Comparison of ENCODE assay signal across 26 mouse cellular contexts in genomic region chr1:179862941-179863340, GRCm38 (mm10). TPM values are rescaled to one million over a fixed set of nuclear protein-coding genes. Genes with fewer than 3 reads are reported as not detected.
DNase-seq lines count a peak whose midpoint lies in the region; ATAC-seq and TF ChIP-seq lines count a peak whose summit lies in the region.
"Had no signal": no experiment of that assay in that cellular context is flagged by ENCODE, and none has a peak within 500 bp of the region (broad histone marks: within the 10 kb centered on the region; RNA-seq: fewer than 3 reads in every experiment).

No protein-coding gene starts in this region.

- H3K27ac ChIP-seq in left cerebral cortex, adult 2 months, result 0 out of 2 replicates have a peak overlapping the region, but pooled peaks have one; percentile 38
- H3K27ac ChIP-seq: hindbrain, embryonic 13.5 days; kidney, postnatal 0 days; limb, embryonic 10.5 days; liver, embryonic 14.5 days; midbrain, embryonic 13.5 days; neural tube, embryonic 15.5 days had no signal

- no peaks in the 10 kb centered on the region for H3K36me3 ChIP-seq in myocyte (ENCODE audit: control insufficient read depth, insufficient read depth)
- H3K36me3 ChIP-seq: hindbrain, embryonic 13.5 days; limb, embryonic 10.5 days; midbrain, embryonic 13.5 days; neural tube, embryonic 15.5 days had no signal

- intact Hi-C loops in left cerebral cortex, adult 2 months (cut with DNase I), result no loop called here
- intact Hi-C loops in left cerebral cortex, postnatal 36 days (cut with DNase I), result loop anchor here (5.0 kb wide), 1 partner anchor 279 kb away; no protein-coding TSS in a partner anchor

- no peak for ATAC-seq in frontal cortex, adult (ENCODE audit: low TSS enrichment)
- ATAC-seq: midbrain, embryonic 13.5 days had no signal

- peak overlapping the region; percentile 34 for H3K4me2 ChIP-seq in myocyte (ENCODE audit: low read depth)
- H3K4me2 ChIP-seq: hindbrain, embryonic 13.5 days; midbrain, embryonic 13.5 days; neural tube, embryonic 15.5 days had no signal

- H3K79me2 ChIP-seq in myocyte (ENCODE audit: control insufficient read depth, insufficient read depth), result no peaks in the 10 kb centered on the region

- no peaks in the 10 kb centered on the region for H3K27me3 ChIP-seq in myocyte (ENCODE audit: control insufficient read depth, insufficient read depth, insufficient read length)
- H3K27me3 ChIP-seq: hindbrain, embryonic 13.5 days; midbrain, embryonic 13.5 days; neural tube, embryonic 15.5 days had no signal

- H3K4me3 ChIP-seq in left cerebral cortex, adult 2 months, result no peak overlapping the region
- H3K4me3 ChIP-seq in myocyte, result no peak overlapping the region
- H3K4me3 ChIP-seq: hindbrain, embryonic 13.5 days; limb, embryonic 10.5 days; midbrain, embryonic 13.5 days; neural tube, embryonic 15.5 days had no signal

- TF ChIP-seq CTCF in left cerebral cortex, adult 2 months (IDR thresholded peaks at IDR 0.05), result no peak

- no peak overlapping the region for H3ac ChIP-seq in myocyte (ENCODE audit: control insufficient read depth, insufficient read length)

- peak; percentile 87 for DNase-seq in heart, adult 11 months
- no peak for DNase-seq in heart, adult 9 months (ENCODE audit: low spot score in 2 of 2)
- no peak for DNase-seq in left cerebral cortex, adult 2 months (ENCODE audit: extremely low spot score in 1 of 2, low spot score in 2 of 2)
- no peak for DNase-seq in left cerebral cortex, postnatal 36 days (ENCODE audit: low spot score in 2 of 2)
- peak; percentile 15 for DNase-seq in NIH3T3 (ENCODE audit: low read depth)
- DNase-seq: adrenal gland, postnatal 10 days; cerebellum, adult 11 months; cerebellum, postnatal 14 days; embryo, embryonic 11 days; gastrocnemius, postnatal 10 days; right cerebral cortex, postnatal 14 days; spleen, adult 18-20 months; thymus, postnatal 25 days had no signal

- no peak for TF ChIP-seq POLR2A in myocyte (IDR thresholded peaks at IDR 0.05; ENCODE audit: insufficient read length, low read depth)

TF ChIP-seq in myocyte, 11 proteins besides CTCF, POLR2A, EP300 and RAD21:
- no peak for TF ChIP-seq POLR2AphosphoS2 (IDR thresholded peaks at IDR 0.05; ENCODE audit: insufficient read length, low read depth)
- no peak for TF ChIP-seq TCF3 (IDR thresholded peaks at IDR 0.05; ENCODE audit: insufficient read length, low read depth)
- no peak for TF ChIP-seq E2F4 (IDR thresholded peaks at IDR 0.05; ENCODE audit: insufficient read depth)
- no peak for TF ChIP-seq REST (IDR thresholded peaks at IDR 0.05; ENCODE audit: insufficient read depth, insufficient read length)
- TF ChIP-seq SRF (IDR thresholded peaks at IDR 0.05; ENCODE audit: control insufficient read depth, insufficient read length, low read depth), result no peak
- TF ChIP-seq CEBPB (IDR thresholded peaks at IDR 0.05; ENCODE audit: insufficient read depth, poor library complexity, severe bottlenecking), result no peak
- TF ChIP-seq TCF12 (IDR thresholded peaks at IDR 0.05; ENCODE audit: insufficient read depth, poor library complexity, severe bottlenecking), result no peak
- TF ChIP-seq MAX (IDR thresholded peaks at IDR 0.05; ENCODE audit: low read depth), result no peak
- no peak for TF ChIP-seq MYOG (IDR thresholded peaks at IDR 0.05; ENCODE audit: control insufficient read depth in 1 of 3, insufficient read depth in 1 of 3, insufficient read length in 2 of 3, low read depth in 2 of 3)
- TF ChIP-seq MYOD1 (IDR thresholded peaks at IDR 0.05; ENCODE audit: control insufficient read depth in 1 of 3, insufficient read length in 2 of 3, low read depth in 2 of 3), result no peak

RNA-seq across cellular contexts. Expression of gene Ahctf1, which starts 59.5 kb away (rescaled TPM):
- 10 to 100 TPM; 36.1 to 37.3 TPM for total RNA-seq in left cerebral cortex, adult 2 months (2021)
- total RNA-seq in left cerebral cortex, postnatal 36 days (2021), result 10 to 100 TPM; 26.2 to 45.3 TPM
- polyA plus RNA-seq in myocyte (2012; fragmentation: generic; extraction: Trizol), result 6.6 TPM

RNA-seq across cellular contexts. Expression of gene Gm10518, which starts 59.8 kb away (rescaled TPM):
- under 1 TPM in 1 of 2 experiments, not detected in 1; 0.26 TPM for total RNA-seq in left cerebral cortex, adult 2 months (2021)
- not detected for total RNA-seq in left cerebral cortex, postnatal 36 days (2021)
- 0.04 TPM for polyA plus RNA-seq in myocyte (2012; fragmentation: generic; extraction: Trizol)
- total RNA-seq: adrenal gland, postnatal 10 days; gastrocnemius, postnatal 10 days; heart, adult 8-10 months; heart, postnatal 14 days had no signal
- polyA plus RNA-seq: embryonic facial prominence, embryonic 14.5 days; frontal cortex, adult 2 months; hindbrain, embryonic 13.5 days; kidney, postnatal 0 days; lung, embryonic 16.5 days; neural tube, embryonic 15.5 days had no signal

Comparison
In these comparisons a context has a peak if more than half of its experiments do, and no peak if none do; other contexts are left out.
1. DNase-seq: peak in heart, adult 11 months (single experiment) and NIH3T3 (single experiment); none in heart, adult 9 months (0 of 2), left cerebral cortex, adult 2 months (0 of 2) and left cerebral cortex, postnatal 36 days (0 of 2).